In genomic region chr5:67826935-67827334, GRCm38 (mm10) we compare ENCODE assay signal across 17 mouse cellular contexts.
"Had no signal": no experiment of that assay in that cellular context is flagged by ENCODE, and none has a peak within 500 bp of the region (broad histone marks: within the 10 kb centered on the region; RNA-seq: fewer than 3 reads in every experiment).

No protein-coding gene starts in this region.

- H3K4me3 ChIP-seq: midbrain, embryonic 10.5 days; midbrain, embryonic 12.5 days; myocyte; neural tube, embryonic 13.5 days; neural tube, embryonic 15.5 days had no signal

- H3K36me3 ChIP-seq: midbrain, embryonic 10.5 days; midbrain, embryonic 12.5 days; neural tube, embryonic 13.5 days; neural tube, embryonic 15.5 days had no signal

- H3K9ac ChIP-seq: liver, embryonic 14.5 days; lung, embryonic 14.5 days; midbrain, embryonic 12.5 days; neural tube, embryonic 13.5 days; neural tube, embryonic 15.5 days had no signal

- H3K27me3 ChIP-seq: midbrain, embryonic 12.5 days; neural tube, embryonic 13.5 days; neural tube, embryonic 15.5 days had no signal

- H3K27ac ChIP-seq: liver, embryonic 14.5 days; macrophage; midbrain, embryonic 10.5 days; midbrain, embryonic 12.5 days; neural tube, embryonic 13.5 days; neural tube, embryonic 15.5 days had no signal

- H3K9me3 ChIP-seq: midbrain, embryonic 10.5 days; midbrain, embryonic 12.5 days; neural tube, embryonic 13.5 days; neural tube, embryonic 15.5 days had no signal

- ATAC-seq: midbrain, embryonic 16.5 days had no signal

- DNase-seq: lung, adult 18-20 months; lung, embryonic 14.5 days; lung, postnatal 10 days; midbrain, embryonic 14.5 days; right cerebral cortex, postnatal 25 days; right cerebral cortex, postnatal 4 days; thymus, adult 18-20 months; thymus, postnatal 14 days; thymus, postnatal 36 days had no signal

- H3K4me2 ChIP-seq: lung, embryonic 14.5 days; midbrain, embryonic 12.5 days; neural tube, embryonic 13.5 days; neural tube, embryonic 15.5 days had no signal
